Mouse (Mus musculus) left cerebral cortex, adult 8-10 months (tissue): ENCODE measurements around the gene Lhx8. TPM values are rescaled to one million over a fixed set of nuclear protein-coding genes. Genes with fewer than 3 reads are reported as not detected.

Experiments used
- DNase-seq, 2 experiments: peaks; one replicate each; pipeline ENCODE4 v3.0.0; 2022; ENCODE audit warnings: low spot score in 2 of 2
- total RNA-seq, 4 experiments: library from RNA; stranded (reverse); gene quantifications; 2 replicates each; pipeline ENCODE4 v1.2.4; 2022

Lhx8 gene
- total RNA-seq, 4 experiments from 2014 or later = 2.5 to 5.8 (median 4.7) TPM

DNA sequence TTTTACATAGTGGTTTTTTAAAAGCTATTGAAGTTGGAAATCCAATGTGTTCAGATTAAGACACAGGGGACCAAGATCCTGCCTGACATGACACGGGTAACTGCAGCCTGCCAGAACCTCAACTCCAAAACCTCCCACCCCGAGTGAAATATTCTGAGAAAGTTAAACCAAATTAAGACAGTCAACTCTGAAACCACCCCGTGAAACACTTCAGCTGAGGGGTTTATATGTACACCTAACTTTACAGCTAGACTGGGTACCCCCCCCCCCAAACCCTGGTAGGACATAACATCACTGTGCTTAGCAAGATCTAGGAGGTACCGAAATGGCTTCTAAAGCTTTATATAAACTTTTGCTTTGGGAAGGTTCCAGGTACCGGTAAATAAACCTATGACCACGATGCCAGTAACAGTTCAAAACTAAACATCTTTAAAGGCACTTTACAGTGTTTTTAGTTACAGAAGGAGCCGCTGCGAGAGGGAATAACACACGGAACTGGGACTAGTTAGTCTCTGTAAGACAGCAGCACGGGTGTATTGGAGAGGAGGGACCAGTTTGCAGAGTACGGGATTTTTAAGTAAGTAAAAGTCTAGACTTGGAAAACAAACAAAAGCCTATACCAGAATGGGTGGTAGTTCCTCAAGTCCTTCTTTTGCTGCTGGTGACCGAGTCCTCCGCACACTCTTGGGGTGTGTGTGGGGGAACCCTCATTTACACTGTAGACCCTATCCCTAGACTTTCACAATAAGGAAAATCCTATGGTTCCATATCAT, 3.2 kb downstream of the Lhx8 start:
- no peak for DNase-seq

DNA sequence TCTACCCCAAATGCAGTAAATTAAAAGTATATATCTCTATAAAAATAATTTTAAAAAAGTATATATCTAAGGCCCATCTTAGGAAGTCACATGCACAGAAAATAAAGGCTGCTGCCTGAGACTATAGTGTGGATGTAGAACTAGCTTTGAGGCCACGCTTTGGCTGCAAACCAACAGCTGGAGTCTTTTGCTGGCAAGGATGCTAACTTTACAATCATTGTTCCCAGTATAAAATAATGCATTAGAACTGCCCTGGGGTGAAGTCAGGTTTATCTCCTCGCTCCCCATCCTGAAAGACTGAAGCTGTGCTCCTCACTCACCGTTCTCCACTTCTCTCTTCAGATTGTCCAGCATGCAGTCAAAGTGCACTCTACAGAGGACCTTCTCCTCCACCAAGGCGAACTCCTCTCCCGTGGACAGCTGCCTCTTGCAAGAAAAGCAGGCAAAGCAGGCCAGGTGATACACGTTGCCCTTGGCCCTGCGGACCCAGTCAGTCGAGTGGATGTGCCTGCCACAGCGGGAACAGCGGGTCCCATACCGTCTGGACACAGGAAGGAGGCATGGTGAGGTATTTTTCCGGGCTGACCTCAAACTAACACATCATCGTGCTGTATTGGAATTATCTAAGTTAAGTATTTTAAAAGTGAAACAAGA, 8.4 kb downstream of the Lhx8 start:
- DNase-seq = no peak

DNA sequence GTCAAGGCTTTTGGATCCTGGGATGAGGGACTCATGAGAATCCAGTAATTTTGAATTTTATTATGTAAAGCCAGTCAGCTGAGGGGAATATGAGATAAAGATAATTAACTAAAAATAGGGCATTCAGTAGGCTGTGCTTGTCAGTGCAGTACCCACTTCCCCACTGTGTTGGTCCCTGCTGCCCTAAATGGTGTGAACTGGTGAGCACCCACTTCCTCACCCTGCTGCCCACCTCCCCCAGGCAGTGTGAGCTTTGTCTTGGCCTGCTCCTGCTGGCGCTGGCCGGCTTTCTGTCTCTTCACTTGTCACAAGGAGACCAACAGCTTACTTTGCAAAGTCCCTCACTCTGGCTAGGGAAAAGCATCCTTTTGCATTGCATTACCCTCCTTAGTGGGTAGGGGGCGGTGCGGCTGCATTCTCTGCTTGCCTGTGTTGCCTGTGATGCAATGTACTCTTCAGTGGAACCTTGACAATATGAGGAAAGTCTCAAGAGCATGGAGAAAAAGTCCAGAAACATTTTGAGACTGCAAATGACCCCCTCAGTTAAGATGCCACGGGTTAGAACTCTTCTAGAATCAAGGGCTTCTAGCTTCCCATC, 12.7 kb downstream of the Lhx8 start:
- no peak for DNase-seq

GRCm38 (mm10) chr3:154305163-154305884, 25.1 kb downstream of the Lhx8 start:
- DNase-seq = no peak

DNA sequence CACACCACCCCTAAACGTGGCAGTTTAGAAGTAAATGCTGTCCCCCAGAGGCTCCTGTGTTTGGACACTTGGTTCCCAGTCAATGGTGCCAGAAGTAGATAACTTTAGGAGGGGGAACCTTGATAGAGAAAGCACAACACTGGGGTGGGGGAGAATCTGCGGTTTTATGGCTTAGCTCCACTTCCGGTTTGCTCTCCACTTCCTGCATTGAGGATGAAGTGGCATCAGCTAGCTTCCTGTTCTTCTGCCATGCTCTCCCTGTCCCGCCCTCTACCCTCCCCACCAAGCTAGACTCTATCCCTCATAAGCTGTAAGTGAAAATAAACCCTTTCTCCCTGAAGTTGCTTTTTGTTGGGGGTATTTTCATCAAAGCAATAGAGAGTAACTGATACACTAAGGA, 29.4 kb downstream of the Lhx8 start:
- DNase-seq = no peak

DNA sequence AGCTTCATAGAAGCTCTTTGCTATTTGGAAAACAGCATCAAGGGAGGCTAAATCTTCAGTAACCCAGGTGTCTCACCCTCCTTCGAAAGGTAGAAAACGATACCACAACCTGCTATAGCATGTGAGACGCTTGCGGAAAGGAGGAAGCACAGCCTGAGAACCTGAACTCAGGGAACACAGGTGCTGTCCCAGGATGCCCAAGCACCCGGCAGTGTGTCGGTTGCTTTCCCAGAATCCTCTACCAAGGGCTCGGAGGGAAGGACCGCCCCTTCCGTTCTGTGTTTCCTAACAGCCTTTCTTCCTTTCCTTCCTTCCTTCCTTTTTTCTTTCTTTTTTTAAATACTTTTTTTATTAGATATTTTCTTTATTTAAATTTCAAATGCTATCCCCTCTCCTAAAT, 30.5 kb downstream of the Lhx8 start:
- no peak for DNase-seq

- DNase-seq = no peak
Measured at GRCm38 (mm10) chr3:154298490-154298889, 32.0 kb downstream of the Lhx8 start.

GRCm38 (mm10) chr3:154297499-154297898, 33.0 kb downstream of the Lhx8 start:
- DNase-seq = no peak

DNA sequence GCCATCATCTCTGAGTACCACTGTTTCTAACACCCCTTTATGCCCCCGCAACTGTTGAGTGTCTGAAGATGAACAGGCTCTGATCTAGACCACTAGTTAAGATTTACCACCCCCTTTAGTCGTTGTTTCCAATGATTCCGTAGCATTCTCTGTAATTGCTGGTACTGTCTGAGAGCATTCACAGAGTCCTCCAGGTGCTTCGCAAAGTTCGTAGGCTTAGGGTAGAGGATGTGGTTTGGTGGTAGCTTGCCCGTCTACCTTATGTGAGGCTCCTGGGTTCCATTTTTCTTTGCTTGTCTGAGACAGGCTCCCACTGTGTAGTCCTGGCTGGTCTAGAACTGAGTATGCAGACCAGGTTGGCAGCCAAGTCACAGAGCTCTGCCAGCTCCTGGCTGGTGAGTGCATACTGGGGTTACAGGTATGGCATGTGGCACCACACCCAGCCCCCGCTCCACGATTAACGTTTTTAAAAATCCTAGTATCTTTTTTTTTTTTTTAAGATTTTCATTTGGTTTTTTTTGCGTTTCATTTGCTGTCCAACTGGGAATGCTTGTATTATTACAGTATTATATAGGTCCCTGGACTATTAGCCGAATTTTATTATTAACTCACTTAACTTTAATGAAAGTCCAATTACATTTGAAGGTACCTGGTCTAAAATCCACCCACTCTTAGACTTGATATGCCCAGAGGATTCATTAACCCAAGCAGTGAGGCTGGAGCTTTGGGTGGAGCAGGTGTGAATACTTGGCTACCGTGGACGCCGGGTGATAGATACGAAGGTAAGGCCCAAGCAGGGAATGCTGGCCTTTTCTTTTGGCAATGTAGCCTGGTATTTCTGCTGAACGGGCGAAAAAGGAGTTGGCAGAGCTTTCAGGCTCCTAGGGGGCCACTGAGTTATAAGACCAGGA, 35.3 kb downstream of the Lhx8 start:
- no peak for DNase-seq

- peak in 1 of 2 experiments; percentile 37 for DNase-seq
Measured at GRCm38 (mm10) chr3:154293839-154294490, 36.5 kb downstream of the Lhx8 start.

DNA sequence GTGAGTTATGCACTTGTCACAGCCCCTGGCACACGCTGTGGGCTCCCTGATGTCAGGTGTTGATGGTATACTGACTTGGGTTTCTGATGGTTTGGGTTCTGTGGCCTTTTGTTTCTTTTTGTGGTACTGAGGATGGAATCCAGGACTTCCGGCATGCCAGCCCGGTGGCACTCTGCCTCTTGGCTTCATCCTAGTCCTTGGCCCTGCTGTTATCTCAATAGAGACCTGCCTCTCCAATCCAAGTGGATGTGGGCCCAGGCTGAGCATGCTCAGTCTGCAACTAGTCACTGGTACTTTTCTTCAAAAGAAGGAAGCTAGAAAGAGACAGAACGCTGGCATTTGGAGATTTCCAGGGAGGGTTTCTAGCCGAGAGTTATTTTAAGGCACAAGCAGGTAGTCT, 38.3 kb downstream of the Lhx8 start:
- no peak for DNase-seq

DNA sequence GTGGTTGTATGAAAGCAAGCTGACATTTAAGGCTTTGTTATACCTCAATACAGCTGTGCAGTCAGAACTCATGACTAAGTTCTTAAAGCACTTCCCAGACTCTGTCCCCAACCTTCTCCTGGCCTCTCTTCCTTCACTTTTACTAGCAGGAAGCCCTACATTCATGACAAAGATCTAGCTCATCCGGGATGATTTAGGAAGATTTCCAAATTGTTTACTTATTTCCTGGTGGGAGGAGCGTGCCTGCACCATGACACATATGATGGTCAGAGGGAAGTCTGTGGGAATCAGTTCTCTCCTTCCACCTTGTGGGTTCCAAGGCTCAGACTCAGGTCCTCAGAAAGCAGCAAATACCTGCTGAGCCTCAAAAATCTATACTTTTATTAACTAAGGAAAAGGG, 40.1 kb downstream of the Lhx8 start:
- no peak for DNase-seq

DNA sequence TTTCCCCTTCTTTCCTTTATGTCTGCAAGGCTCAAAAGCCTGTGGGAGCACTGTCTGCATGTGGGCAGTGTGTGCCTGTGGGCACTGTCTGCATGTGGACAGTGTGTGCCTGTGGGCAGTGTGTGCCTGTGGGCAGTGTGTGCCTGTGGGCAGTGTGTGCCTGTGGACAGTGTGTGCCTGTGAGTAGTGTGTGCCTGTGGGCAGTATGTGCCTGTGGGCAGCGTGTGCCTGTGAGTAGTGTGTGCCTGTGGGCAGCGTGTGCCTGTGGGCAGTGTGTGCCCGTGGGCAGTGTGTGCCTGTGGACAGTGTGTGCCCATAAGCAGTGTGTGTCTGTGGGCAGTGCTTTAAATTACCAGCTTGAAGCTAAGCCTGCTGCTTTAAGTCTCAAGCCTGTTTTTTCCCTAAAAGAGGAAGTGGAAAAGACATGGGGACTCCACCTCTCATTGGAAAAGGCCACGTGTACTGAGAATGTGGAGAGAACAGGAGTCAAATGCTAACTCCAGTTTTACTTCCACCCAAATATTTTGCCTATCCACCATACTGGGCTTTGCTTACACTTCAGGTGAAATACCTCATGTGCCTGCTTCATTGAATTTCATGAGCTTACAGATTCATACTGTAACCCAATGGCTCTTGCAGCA, 41.9 kb downstream of the Lhx8 start:
- peak in 1 of 2 experiments; percentile 7 for DNase-seq

GRCm38 (mm10) chr3:154287217-154287616, 43.2 kb downstream of the Lhx8 start:
- DNase-seq = no peak

GRCm38 (mm10) chr3:154285351-154285750, 45.1 kb downstream of the Lhx8 start:
- DNase-seq = no peak

- DNase-seq = no peak
Measured at GRCm38 (mm10) chr3:154284260-154284659, 46.2 kb downstream of the Lhx8 start.

GRCm38 (mm10) chr3:154274681-154275080, 55.8 kb downstream of the Lhx8 start:
- DNase-seq = no peak

- peak; percentile 17 to 78 for DNase-seq
Measured at GRCm38 (mm10) chr3:154269757-154270366, 60.6 kb downstream of the Lhx8 start.

DNA sequence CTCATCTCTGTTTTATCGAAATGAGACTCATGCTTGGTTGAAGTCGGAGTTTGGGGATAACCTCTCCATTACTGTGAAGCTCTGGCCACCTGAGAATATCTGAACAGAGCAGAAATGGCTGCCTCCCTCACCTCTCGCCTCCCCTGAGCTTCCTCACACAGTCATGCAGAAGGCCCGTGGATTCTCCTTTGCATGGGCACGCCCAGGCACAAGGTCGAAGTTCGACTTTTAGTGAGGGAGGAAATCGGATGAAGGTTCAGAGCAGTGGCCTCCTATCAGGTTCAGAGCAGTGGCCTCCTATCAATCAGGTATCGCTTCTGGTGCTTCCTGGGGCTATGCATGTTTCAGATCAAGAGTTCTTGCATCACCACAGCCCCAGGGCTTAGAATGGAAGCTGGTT, 62.1 kb downstream of the Lhx8 start:
- DNase-seq = no peak
